Mouse (Mus musculus): ENCODE measurements around the gene Furin. TPM values are rescaled to one million over a fixed set of nuclear protein-coding genes. Genes with fewer than 3 reads are reported as not detected.

The Furin gene
- polyA plus RNA-seq, 1 experiment, result 73.7 TPM

GRCm38 (mm10) chr7:80445492-80445891 lies 40.3 kb upstream of the Furin start:
- Histone ChIP-seq H3K4me3 (ENCODE audit: insufficient read depth, low read length) (no peak overlapping the region), H3K4me1 (ENCODE audit: control insufficient read depth, insufficient read depth, low read length) (peaks cover 8% of the 10 kb centered on the region), H3K27ac (ENCODE audit: insufficient read depth, low read depth, low read length) (no peak overlapping the region)
- TF ChIP-seq CTCF (IDR thresholded peaks at IDR 0.05; ENCODE audit: low read depth, low read length) (no peak), POLR2A (IDR thresholded peaks at IDR 0.05; ENCODE audit: borderline replicate concordance, low read depth, low read length) (no peak)

- Histone ChIP-seq H3K27ac (ENCODE audit: insufficient read depth, low read depth, low read length) (no peak overlapping the region), H3K4me3 (ENCODE audit: insufficient read depth, low read length) (no peak overlapping the region), H3K4me1 (ENCODE audit: control insufficient read depth, insufficient read depth, low read length) (peaks cover 15% of the 10 kb centered on the region)
- TF ChIP-seq CTCF (IDR thresholded peaks at IDR 0.05; ENCODE audit: low read depth, low read length), result no peak
- TF ChIP-seq POLR2A (IDR thresholded peaks at IDR 0.05; ENCODE audit: borderline replicate concordance, low read depth, low read length), result no peak
Measured at GRCm38 (mm10) chr7:80444401-80445249, 39.4 kb upstream of the Furin start.

DNA sequence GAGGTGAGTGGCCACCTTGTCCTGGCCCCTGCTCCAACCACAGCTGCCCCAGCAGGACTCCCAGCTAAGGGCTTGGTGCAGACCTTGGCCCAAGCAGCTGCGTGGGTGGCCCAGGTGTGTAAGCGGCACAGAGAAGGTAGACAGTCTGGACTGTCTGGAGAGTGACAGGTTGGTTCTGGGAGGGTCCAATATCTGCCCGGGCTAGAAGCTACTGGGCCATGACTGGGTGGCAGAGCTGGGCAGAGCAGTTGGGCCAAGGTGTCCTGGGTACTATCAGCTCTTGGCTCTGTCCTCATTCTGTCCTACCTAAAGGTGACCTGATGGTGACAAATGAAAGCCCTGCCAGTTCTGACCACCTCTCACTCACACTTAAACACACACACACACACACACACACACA lies 37.9 kb upstream of the Furin start:
- TF ChIP-seq CTCF (IDR thresholded peaks at IDR 0.05; ENCODE audit: low read depth, low read length) (no peak), POLR2A (IDR thresholded peaks at IDR 0.05; ENCODE audit: borderline replicate concordance, low read depth, low read length) (no peak)
- peaks cover 24% of the 10 kb centered on the region for H3K4me1 ChIP-seq (ENCODE audit: control insufficient read depth, insufficient read depth, low read length)
- no peak overlapping the region for H3K4me3 ChIP-seq (ENCODE audit: insufficient read depth, low read length)
- no peak overlapping the region for H3K27ac ChIP-seq (ENCODE audit: insufficient read depth, low read depth, low read length)

DNA sequence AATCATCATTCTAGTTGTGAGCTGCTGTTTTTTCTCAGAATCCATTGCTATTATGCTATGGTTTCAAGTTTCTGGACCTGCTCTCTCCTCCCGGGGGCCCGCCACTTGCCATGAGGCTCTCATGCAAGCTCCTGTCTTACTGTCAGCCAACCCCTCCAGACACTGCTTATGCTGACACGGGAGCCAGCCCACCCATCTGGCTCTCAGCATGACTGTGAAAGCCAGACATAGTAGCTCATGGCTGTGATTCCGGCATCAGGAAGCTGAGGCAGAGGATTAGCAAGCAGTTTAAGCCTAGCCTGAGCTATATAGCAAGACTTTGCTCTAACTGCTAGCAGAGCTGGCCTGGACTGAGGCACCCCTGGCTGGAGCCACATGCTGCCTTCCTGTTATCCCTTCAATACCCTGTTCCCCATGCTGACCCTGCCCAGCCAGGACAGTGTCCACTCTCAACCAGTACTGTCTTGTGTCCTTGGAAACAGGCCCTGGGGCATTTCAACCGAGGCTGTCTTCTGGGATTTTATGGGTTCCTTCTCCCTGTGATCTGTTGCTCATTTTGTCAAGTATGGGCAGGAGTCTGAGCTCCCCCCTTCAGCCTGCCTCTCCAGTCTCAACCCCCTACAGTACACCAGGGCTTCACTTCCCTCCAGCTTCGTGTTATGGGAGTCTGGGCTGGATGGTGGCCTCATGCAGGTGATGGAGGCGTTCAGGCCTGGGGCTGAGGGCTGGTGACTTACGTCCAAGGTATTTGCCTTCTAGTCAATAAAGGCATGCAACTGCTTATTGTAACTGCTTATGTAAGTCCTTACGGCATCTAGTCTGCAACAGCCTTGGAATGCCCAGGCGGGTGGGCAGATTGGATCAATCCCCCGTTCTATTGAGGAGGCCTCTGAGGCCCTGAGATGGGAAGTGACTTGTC lies 37.0 kb upstream of the Furin start:
- no peak overlapping the region for H3K27ac ChIP-seq (ENCODE audit: insufficient read depth, low read depth, low read length)
- H3K4me1 ChIP-seq (ENCODE audit: control insufficient read depth, insufficient read depth, low read length), result peaks cover 27% of the 10 kb centered on the region
- TF ChIP-seq CTCF (IDR thresholded peaks at IDR 0.05; ENCODE audit: low read depth, low read length) (no peak), POLR2A (IDR thresholded peaks at IDR 0.05; ENCODE audit: borderline replicate concordance, low read depth, low read length) (no peak)
- H3K4me3 ChIP-seq (ENCODE audit: insufficient read depth, low read length), result no peak overlapping the region

- Histone ChIP-seq H3K27ac (ENCODE audit: insufficient read depth, low read depth, low read length) (no peak overlapping the region), H3K4me3 (ENCODE audit: insufficient read depth, low read length) (no peak overlapping the region), H3K4me1 (ENCODE audit: control insufficient read depth, insufficient read depth, low read length) (peaks cover 30% of the 10 kb centered on the region)
- TF ChIP-seq POLR2A (IDR thresholded peaks at IDR 0.05; ENCODE audit: borderline replicate concordance, low read depth, low read length), result no peak
- TF ChIP-seq CTCF (IDR thresholded peaks at IDR 0.05; ENCODE audit: low read depth, low read length), result no peak
Measured at GRCm38 (mm10) chr7:80440685-80441084, 35.4 kb upstream of the Furin start.

GRCm38 (mm10) chr7:80439789-80440488 lies 34.7 kb upstream of the Furin start:
- peaks cover 34% of the 10 kb centered on the region for H3K4me1 ChIP-seq (ENCODE audit: control insufficient read depth, insufficient read depth, low read length)
- peak overlapping the region; percentile 62 for H3K27ac ChIP-seq (ENCODE audit: insufficient read depth, low read depth, low read length)
- no peak overlapping the region for H3K4me3 ChIP-seq (ENCODE audit: insufficient read depth, low read length)
- no peak for TF ChIP-seq POLR2A (IDR thresholded peaks at IDR 0.05; ENCODE audit: borderline replicate concordance, low read depth, low read length)
- no peak for TF ChIP-seq CTCF (IDR thresholded peaks at IDR 0.05; ENCODE audit: low read depth, low read length)

- no peak for TF ChIP-seq POLR2A (IDR thresholded peaks at IDR 0.05; ENCODE audit: borderline replicate concordance, low read depth, low read length)
- no peak for TF ChIP-seq CTCF (IDR thresholded peaks at IDR 0.05; ENCODE audit: low read depth, low read length)
- no peak overlapping the region for H3K4me3 ChIP-seq (ENCODE audit: insufficient read depth, low read length)
- H3K4me1 ChIP-seq (ENCODE audit: control insufficient read depth, insufficient read depth, low read length), result peaks cover 34% of the 10 kb centered on the region
- peak overlapping the region; percentile 37 for H3K27ac ChIP-seq (ENCODE audit: insufficient read depth, low read depth, low read length)
Measured at GRCm38 (mm10) chr7:80439032-80439760, 34.0 kb upstream of the Furin start.

DNA sequence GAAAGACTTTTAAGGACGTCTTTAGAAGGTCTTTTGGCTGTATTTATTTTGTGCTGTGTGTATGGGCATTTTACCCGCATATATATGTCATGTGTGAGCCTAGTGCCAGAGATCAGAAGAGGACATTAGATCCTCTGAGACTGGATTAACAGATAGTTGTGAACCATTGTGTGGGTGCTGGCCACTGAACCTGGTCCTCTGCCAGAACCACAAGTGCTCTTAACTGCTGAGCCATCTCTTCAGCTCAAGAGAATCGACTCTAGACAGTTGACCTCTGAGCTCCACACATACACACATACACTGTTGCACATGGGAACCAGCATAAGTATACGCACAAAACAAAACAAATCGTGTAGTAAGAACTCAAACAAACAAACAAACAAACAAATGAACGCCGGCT lies 31.3 kb upstream of the Furin start:
- H3K27ac ChIP-seq (ENCODE audit: insufficient read depth, low read depth, low read length), result no peak overlapping the region
- peaks cover 34% of the 10 kb centered on the region for H3K4me1 ChIP-seq (ENCODE audit: control insufficient read depth, insufficient read depth, low read length)
- H3K4me3 ChIP-seq (ENCODE audit: insufficient read depth, low read length), result no peak overlapping the region
- TF ChIP-seq POLR2A (IDR thresholded peaks at IDR 0.05; ENCODE audit: borderline replicate concordance, low read depth, low read length) (no peak), CTCF (IDR thresholded peaks at IDR 0.05; ENCODE audit: low read depth, low read length) (no peak)

GRCm38 (mm10) chr7:80435594-80435993 lies 30.4 kb upstream of the Furin start:
- TF ChIP-seq CTCF (IDR thresholded peaks at IDR 0.05; ENCODE audit: low read depth, low read length) (no peak), POLR2A (IDR thresholded peaks at IDR 0.05; ENCODE audit: borderline replicate concordance, low read depth, low read length) (no peak)
- Histone ChIP-seq H3K27ac (ENCODE audit: insufficient read depth, low read depth, low read length) (no peak overlapping the region), H3K4me1 (ENCODE audit: control insufficient read depth, insufficient read depth, low read length) (peaks cover 27% of the 10 kb centered on the region), H3K4me3 (ENCODE audit: insufficient read depth, low read length) (no peak overlapping the region)

All from bone marrow macrophage, adult 2 months (primary cell).